Mouse (Mus musculus): ENCODE measurements around the gene S100a14. TPM values are rescaled to one million over a fixed set of nuclear protein-coding genes. Genes with fewer than 3 reads are reported as not detected.

The S100a14 gene
- 1.3 and 2.8 TPM in 2 replicates for polyA plus RNA-seq (2012; rRNA removed)

GRCm38 (mm10) chr3:90526580-90526979, at the start of gene S100a14:
Gene S100a14 (plus strand): TSS chr3:90526856.
- H3K27ac ChIP-seq (ENCODE audit: insufficient read depth, low read depth, low read length): peak within 1 kb of the TSS; percentile 54
- H3K36me3 ChIP-seq (ENCODE audit: control insufficient read depth, insufficient read depth, low read length): no peaks in the 10 kb centered on the region
- H3K4me3 ChIP-seq (ENCODE audit: low read depth, low read length): peak within 1 kb of the TSS; percentile 28
- WGBS: 18% methylated on average over 5 of the region's 5 CpGs
- TF ChIP-seq POLR2A (IDR thresholded peaks at IDR 0.05; ENCODE audit: low read depth, low read length): no peak
- no peaks in the 10 kb centered on the region for H3K27me3 ChIP-seq (ENCODE audit: control insufficient read depth, insufficient read depth, low read length)
- peaks cover 11% of the 10 kb centered on the region; the same call in 1 of the 2 replicates for H3K4me1 ChIP-seq (ENCODE audit: control insufficient read depth, insufficient read depth, insufficient read length, low read length)

DNA sequence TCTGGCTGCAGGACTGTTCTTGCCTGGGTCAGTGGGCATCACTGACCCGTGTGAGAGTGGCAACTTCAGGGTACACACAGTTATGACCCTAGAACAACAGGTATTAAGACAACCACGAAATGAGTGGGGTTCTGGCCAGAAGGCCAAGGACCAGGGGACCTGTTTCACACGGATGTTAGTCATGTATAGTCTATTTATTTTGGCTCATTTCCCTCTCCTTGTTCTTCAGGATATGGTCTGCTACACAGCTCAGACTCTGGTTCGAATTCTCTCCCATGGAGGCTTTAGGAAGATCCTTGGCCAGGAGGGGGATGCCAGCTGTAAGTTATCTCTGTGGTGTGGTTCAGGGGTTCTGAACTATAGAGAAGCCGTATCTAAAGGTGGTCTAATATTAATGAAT, 39.7 kb upstream of the S100a14 start:
- Histone ChIP-seq H3K36me3 (ENCODE audit: control insufficient read depth, insufficient read depth, low read length) (peaks cover 48% of the 10 kb centered on the region), H3K4me1 (ENCODE audit: control insufficient read depth, insufficient read depth, insufficient read length, low read length) (no peaks in the 10 kb centered on the region), H3K27me3 (ENCODE audit: control insufficient read depth, insufficient read depth, low read length) (no peaks in the 10 kb centered on the region), H3K27ac (ENCODE audit: insufficient read depth, low read depth, low read length) (no peak overlapping the region), H3K4me3 (ENCODE audit: low read depth, low read length) (no peak overlapping the region)
- 42% methylated on average over 5 of the region's 5 CpGs for WGBS
- no peak for TF ChIP-seq CTCF (IDR thresholded peaks at IDR 0.05; ENCODE audit: extremely low read depth, insufficient read length, insufficient replicate concordance, low read depth, low read length)

- Histone ChIP-seq H3K36me3 (ENCODE audit: control insufficient read depth, insufficient read depth, low read length) (peaks cover 36% of the 10 kb centered on the region), H3K27ac (ENCODE audit: insufficient read depth, low read depth, low read length) (no peak overlapping the region), H3K4me1 (ENCODE audit: control insufficient read depth, insufficient read depth, insufficient read length, low read length) (no peaks in the 10 kb centered on the region), H3K4me3 (ENCODE audit: low read depth, low read length) (no peak overlapping the region), H3K27me3 (ENCODE audit: control insufficient read depth, insufficient read depth, low read length) (no peaks in the 10 kb centered on the region)
- TF ChIP-seq CTCF (IDR thresholded peaks at IDR 0.05; ENCODE audit: extremely low read depth, insufficient read length, insufficient replicate concordance, low read depth, low read length) (no peak), POLR2A (IDR thresholded peaks at IDR 0.05; ENCODE audit: low read depth, low read length) (no peak)
- WGBS: 80% methylated on average over 6 of the region's 6 CpGs
Observed at GRCm38 (mm10) chr3:90488576-90488975, 38.1 kb upstream of the S100a14 start.

DNA sequence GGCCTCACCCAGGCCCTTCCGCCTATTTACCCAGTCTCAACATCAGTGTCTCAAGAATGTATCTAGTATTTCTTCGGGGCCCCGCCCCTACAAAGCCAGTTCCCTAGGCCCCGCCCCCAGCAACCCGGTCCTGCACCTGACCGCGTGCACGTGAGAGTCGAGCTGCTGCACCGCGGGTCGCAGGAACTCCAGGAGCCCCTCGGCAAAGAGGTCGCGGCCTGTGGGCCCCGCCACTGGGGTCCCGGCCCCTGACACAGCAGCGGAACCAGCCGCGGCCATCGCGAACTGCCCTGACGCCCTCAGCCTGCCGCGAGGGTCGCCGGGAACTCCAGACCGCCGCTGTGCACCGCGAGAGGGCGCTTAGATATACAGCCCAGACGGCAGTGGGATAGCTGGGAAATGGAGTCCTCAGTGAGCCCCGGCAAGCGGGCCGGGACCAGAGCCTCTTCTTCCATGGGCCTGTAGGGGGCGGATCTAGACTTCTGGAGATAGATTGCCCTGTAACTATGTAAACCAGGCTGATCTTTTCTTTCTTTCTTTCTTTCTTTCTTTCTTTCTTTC, 35.9 kb upstream of the S100a14 start, which contains the start of gene Snapin:
Gene Snapin (minus strand): TSS at position 338 of the 561 bp plus-strand sequence.
- no peaks in the 10 kb centered on the region for H3K4me1 ChIP-seq (ENCODE audit: control insufficient read depth, insufficient read depth, insufficient read length, low read length)
- peak; percentile 88 for TF ChIP-seq CTCF (IDR thresholded peaks at IDR 0.05; ENCODE audit: extremely low read depth, insufficient read length, insufficient replicate concordance, low read depth, low read length)
- TF ChIP-seq POLR2A (IDR thresholded peaks at IDR 0.05; ENCODE audit: low read depth, low read length): no peak; the same call in 1 of the 2 replicates
- H3K27ac ChIP-seq (ENCODE audit: insufficient read depth, low read depth, low read length): peak within 1 kb of the TSS; percentile 35; the same call in 1 of the 2 replicates
- under 1% methylated on average over 37 of the region's 37 CpGs for WGBS
- H3K27me3 ChIP-seq (ENCODE audit: control insufficient read depth, insufficient read depth, low read length): no peaks in the 10 kb centered on the region
- H3K4me3 ChIP-seq (ENCODE audit: low read depth, low read length): peak within 1 kb of the TSS; percentile 85
- H3K36me3 ChIP-seq (ENCODE audit: control insufficient read depth, insufficient read depth, low read length): peaks cover 23% of the 10 kb centered on the region

DNA sequence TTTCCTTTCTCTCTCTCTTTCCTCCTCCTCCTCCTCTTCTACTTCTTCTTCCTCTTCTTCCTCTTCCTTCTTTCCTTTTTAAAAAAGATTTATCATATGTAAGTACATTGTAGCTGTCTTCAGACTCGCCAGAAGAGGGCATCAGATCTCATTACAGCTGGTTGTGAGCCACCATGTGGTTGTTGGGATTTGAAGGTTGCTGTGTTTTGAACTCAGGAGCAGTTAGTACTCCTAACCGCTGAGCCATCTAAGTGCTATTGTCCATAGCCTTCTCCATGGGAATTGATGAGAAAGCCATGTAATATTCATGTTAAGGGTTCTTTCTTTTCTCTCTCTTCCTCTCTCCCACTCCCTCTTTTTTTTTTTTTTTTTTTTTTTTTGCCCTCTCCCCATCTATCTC, 35.3 kb upstream of the S100a14 start:
- TF ChIP-seq CTCF (IDR thresholded peaks at IDR 0.05; ENCODE audit: extremely low read depth, insufficient read length, insufficient replicate concordance, low read depth, low read length) (no peak), POLR2A (IDR thresholded peaks at IDR 0.05; ENCODE audit: low read depth, low read length) (no peak)
- Histone ChIP-seq H3K27ac (ENCODE audit: insufficient read depth, low read depth, low read length) (no peak overlapping the region), H3K4me1 (ENCODE audit: control insufficient read depth, insufficient read depth, insufficient read length, low read length) (no peaks in the 10 kb centered on the region), H3K27me3 (ENCODE audit: control insufficient read depth, insufficient read depth, low read length) (no peaks in the 10 kb centered on the region), H3K36me3 (ENCODE audit: control insufficient read depth, insufficient read depth, low read length) (peaks cover 20% of the 10 kb centered on the region), H3K4me3 (ENCODE audit: low read depth, low read length) (no peak overlapping the region)
- 22% methylated on average over 2 of the region's 2 CpGs for WGBS

GRCm38 (mm10) chr3:90493831-90494540, 32.7 kb upstream of the S100a14 start:
- Histone ChIP-seq H3K27me3 (ENCODE audit: control insufficient read depth, insufficient read depth, low read length) (no peaks in the 10 kb centered on the region), H3K4me1 (ENCODE audit: control insufficient read depth, insufficient read depth, insufficient read length, low read length) (no peaks in the 10 kb centered on the region), H3K27ac (ENCODE audit: insufficient read depth, low read depth, low read length) (peak overlapping the region; percentile 28; the same call in 1 of the 2 replicates), H3K36me3 (ENCODE audit: control insufficient read depth, insufficient read depth, low read length) (peaks cover 28% of the 10 kb centered on the region), H3K4me3 (ENCODE audit: low read depth, low read length) (no peak overlapping the region)
- TF ChIP-seq POLR2A (IDR thresholded peaks at IDR 0.05; ENCODE audit: low read depth, low read length) (no peak), CTCF (IDR thresholded peaks at IDR 0.05; ENCODE audit: extremely low read depth, insufficient read length, insufficient replicate concordance, low read depth, low read length) (no peak)
- WGBS: 32% methylated on average over 4 of the region's 4 CpGs

- H3K4me3 ChIP-seq (ENCODE audit: low read depth, low read length): no peak overlapping the region
- TF ChIP-seq CTCF (IDR thresholded peaks at IDR 0.05; ENCODE audit: extremely low read depth, insufficient read length, insufficient replicate concordance, low read depth, low read length) (no peak), POLR2A (IDR thresholded peaks at IDR 0.05; ENCODE audit: low read depth, low read length) (no peak)
Observed at GRCm38 (mm10) chr3:90495850-90496525, 30.7 kb upstream of the S100a14 start.

More at GRCm38 (mm10) chr3:90495850-90496525, 30.7 kb upstream of the S100a14 start:
- peaks cover 34% of the 10 kb centered on the region for H3K36me3 ChIP-seq (ENCODE audit: control insufficient read depth, insufficient read depth, low read length)
- 90% methylated on average over 7 of the region's 7 CpGs for WGBS
- no peak overlapping the region for H3K27ac ChIP-seq (ENCODE audit: insufficient read depth, low read depth, low read length)
- H3K4me1 ChIP-seq (ENCODE audit: control insufficient read depth, insufficient read depth, insufficient read length, low read length): no peaks in the 10 kb centered on the region
- no peaks in the 10 kb centered on the region for H3K27me3 ChIP-seq (ENCODE audit: control insufficient read depth, insufficient read depth, low read length)
